In genomic region chr12:111469507-111469906, GRCm38 (mm10) we compare ENCODE assay signal across 9 mouse cellular contexts. TPM values are rescaled to one million over a fixed set of nuclear protein-coding genes. Genes with fewer than 3 reads are reported as not detected.
DNase-seq lines count a peak whose midpoint lies in the region; ATAC-seq and TF ChIP-seq lines count a peak whose summit lies in the region.
"Had no signal": no experiment of that assay in that cellular context is flagged by ENCODE, and none has a peak within 500 bp of the region (broad histone marks: within the 10 kb centered on the region; RNA-seq: fewer than 3 reads in every experiment).

No protein-coding gene starts in this region.

- DNase-seq in neural tube, embryonic 10.5 days (ENCODE audit: extremely low spot score, low spot score) = peak; percentile 71
- peak; percentile 60 for DNase-seq in cerebellum, adult 11 months
- DNase-seq in frontal cortex, adult 2 months (ENCODE audit: extremely low spot score in 1 of 2, low spot score in 1 of 2) = peak; percentile 17 to 83
- peak; percentile 75 for DNase-seq in kidney, adult 18-20 months
- peak; percentile 68 for DNase-seq in neural tube, embryonic 11.5 days (ENCODE audit: low spot score)
- DNase-seq in thymus, adult 2 months = peak; percentile 59

- H3K9me3 ChIP-seq in neural tube, embryonic 15.5 days (replicated peaks) = no peaks in the 10 kb centered on the region
- no peaks in the 10 kb centered on the region for H3K9me3 ChIP-seq in limb, embryonic 13.5 days
- no peaks in the 10 kb centered on the region for H3K9me3 ChIP-seq in neural tube, embryonic 11.5 days (ENCODE audit: control insufficient read depth, low read length)
- H3K9me3 ChIP-seq: neural tube, embryonic 13.5 days had no signal

- no peaks in the 10 kb centered on the region for H3K36me3 ChIP-seq in neural tube, embryonic 15.5 days
- no peaks in the 10 kb centered on the region for H3K36me3 ChIP-seq in limb, embryonic 13.5 days
- no peaks in the 10 kb centered on the region for H3K36me3 ChIP-seq in neural tube, embryonic 11.5 days (ENCODE audit: control insufficient read depth, insufficient read depth, low read length)
- no peaks in the 10 kb centered on the region for H3K36me3 ChIP-seq in thymus, adult 2 months (ENCODE audit: control insufficient read depth, insufficient read depth, low read length)
- H3K36me3 ChIP-seq: neural tube, embryonic 13.5 days had no signal

- H3K4me1 ChIP-seq in neural tube, embryonic 15.5 days = 0 out of 2 replicates have a peak, but pooled peaks cover 12% of the 10 kb centered on the region
- H3K4me1 ChIP-seq in limb, embryonic 13.5 days = peaks cover 2% of the 10 kb centered on the region; the same call in 1 of the 2 replicates
- H3K4me1 ChIP-seq in neural tube, embryonic 11.5 days (ENCODE audit: control insufficient read depth, insufficient read depth, low read length) = no peaks in the 10 kb centered on the region
- H3K4me1 ChIP-seq in thymus, adult 2 months (replicated peaks; ENCODE audit: control insufficient read depth, insufficient read depth, low read length) = peaks cover 9% of the 10 kb centered on the region

- TF ChIP-seq POLR2A in thymus, adult 2 months (IDR thresholded peaks at IDR 0.05; ENCODE audit: control insufficient read depth, extremely low read depth, insufficient read depth, low read length, poor library complexity) = no peak

- H3K4me3 ChIP-seq in neural tube, embryonic 15.5 days (replicated peaks) = no peak overlapping the region
- no peak overlapping the region for H3K4me3 ChIP-seq in limb, embryonic 13.5 days
- no peak overlapping the region for H3K4me3 ChIP-seq in neural tube, embryonic 11.5 days (ENCODE audit: low read depth, low read length)
- H3K4me3 ChIP-seq in thymus, adult 2 months (ENCODE audit: control insufficient read depth, insufficient read depth, low read length) = no peak overlapping the region
- H3K4me3 ChIP-seq: neural tube, embryonic 13.5 days had no signal

- H3K9ac ChIP-seq in neural tube, embryonic 15.5 days (replicated peaks) = no peak overlapping the region
- H3K9ac ChIP-seq in limb, embryonic 13.5 days = no peak overlapping the region
- H3K9ac ChIP-seq in neural tube, embryonic 11.5 days (ENCODE audit: low read length) = no peak overlapping the region
- H3K9ac ChIP-seq: neural tube, embryonic 13.5 days had no signal

- H3K27ac ChIP-seq in neural tube, embryonic 15.5 days (replicated peaks) = no peak overlapping the region
- H3K27ac ChIP-seq in limb, embryonic 13.5 days = no peak overlapping the region
- H3K27ac ChIP-seq in neural tube, embryonic 11.5 days (ENCODE audit: low read depth, low read length) = no peak overlapping the region
- H3K27ac ChIP-seq in thymus, adult 2 months (ENCODE audit: control insufficient read depth, insufficient read depth, low read length) = no peak overlapping the region
- H3K27ac ChIP-seq: neural tube, embryonic 13.5 days had no signal

- WGBS in neural tube, embryonic 15.5 days = 14% methylated on average over 8 of the region's 8 CpGs
- 9% methylated on average over 8 of the region's 8 CpGs for WGBS in limb, embryonic 13.5 days
- WGBS in neural tube, embryonic 11.5 days = 9% methylated on average over 8 of the region's 8 CpGs
- 10% methylated on average over 8 of the region's 8 CpGs for WGBS in thymus, adult 2 months

- H3K4me2 ChIP-seq in neural tube, embryonic 15.5 days = no peak overlapping the region
- no peak overlapping the region for H3K4me2 ChIP-seq in limb, embryonic 13.5 days (replicated peaks)
- no peak overlapping the region for H3K4me2 ChIP-seq in neural tube, embryonic 11.5 days (ENCODE audit: low read depth)
- H3K4me2 ChIP-seq: neural tube, embryonic 13.5 days had no signal

- peak; percentile 74; the same call in 1 of the 2 replicates for TF ChIP-seq CTCF in thymus, adult 2 months (IDR thresholded peaks at IDR 0.05; ENCODE audit: borderline replicate concordance, control insufficient read depth, extremely low read depth, insufficient read depth, low read length, poor library complexity)

- H3K27me3 ChIP-seq in neural tube, embryonic 15.5 days (replicated peaks) = peaks cover 4% of the 10 kb centered on the region
- H3K27me3 ChIP-seq in limb, embryonic 13.5 days = peaks cover 25% of the 10 kb centered on the region
- no peaks in the 10 kb centered on the region for H3K27me3 ChIP-seq in neural tube, embryonic 11.5 days (ENCODE audit: control insufficient read depth, insufficient read depth, low read length)
- no peaks in the 10 kb centered on the region for H3K27me3 ChIP-seq in thymus, adult 2 months (ENCODE audit: control insufficient read depth, insufficient read depth, low read length)

- ATAC-seq in neural tube, embryonic 15.5 days (ENCODE audit: low FRiP score) = no peak
- ATAC-seq in limb, embryonic 13.5 days (ENCODE audit: low FRiP score, low read depth) = peak; percentile 57; the same call in 1 of the 2 replicates
- no peak for ATAC-seq in neural tube, embryonic 11.5 days (ENCODE audit: insufficient read depth, low FRiP score, low TSS enrichment)

RNA-seq across cellular contexts. Expression of gene Gm266, which starts 16.1 kb away (rescaled TPM):
- polyA plus RNA-seq in neural tube, embryonic 15.5 days (2015; fragmentation: Nextera tagmentation; extraction: Ambion mirVana) = 2.9 and 12.0 TPM in 2 replicates
- 6.4 and 7.4 TPM in 2 replicates for polyA plus RNA-seq in frontal cortex, adult 2 months (2012; rRNA removed)
- polyA plus RNA-seq in limb, embryonic 13.5 days (2015; fragmentation: Nextera tagmentation; extraction: Ambion mirVana) = 9.0 and 9.1 TPM in 2 replicates
- 5.2 and 5.3 TPM in 2 replicates for polyA plus RNA-seq in neural tube, embryonic 11.5 days (2014; fragmentation: Nextera tagmentation; extraction: Ambion mirVana)
- 1.4 and 1.8 TPM in 2 replicates for polyA plus RNA-seq in thymus, adult 2 months (2012; rRNA removed)

RNA-seq across cellular contexts. Expression of gene Tnfaip2, which starts 27.2 kb away (rescaled TPM):
- 1.00 and 3.3 TPM in 2 replicates for polyA plus RNA-seq in neural tube, embryonic 15.5 days (2015; fragmentation: Nextera tagmentation; extraction: Ambion mirVana)
- polyA plus RNA-seq in frontal cortex, adult 2 months (2012; rRNA removed) = 1.0 and 1.5 TPM in 2 replicates
- 7.4 and 7.8 TPM in 2 replicates for polyA plus RNA-seq in limb, embryonic 13.5 days (2015; fragmentation: Nextera tagmentation; extraction: Ambion mirVana)
- 3.4 and 3.7 TPM in 2 replicates for polyA plus RNA-seq in neural tube, embryonic 11.5 days (2014; fragmentation: Nextera tagmentation; extraction: Ambion mirVana)
- 18.9 and 27.9 TPM in 2 replicates for polyA plus RNA-seq in thymus, adult 2 months (2012; rRNA removed)

RNA-seq across cellular contexts. Expression of gene Exoc3l4, which starts 52.7 kb away (rescaled TPM):
- 1.9 and 11.8 TPM in 2 replicates for polyA plus RNA-seq in neural tube, embryonic 15.5 days (2015; fragmentation: Nextera tagmentation; extraction: Ambion mirVana)
- 3.8 and 4.8 TPM in 2 replicates for polyA plus RNA-seq in frontal cortex, adult 2 months (2012; rRNA removed)
- polyA plus RNA-seq in limb, embryonic 13.5 days (2015; fragmentation: Nextera tagmentation; extraction: Ambion mirVana) = 6.6 and 6.9 TPM in 2 replicates
- polyA plus RNA-seq in neural tube, embryonic 11.5 days (2014; fragmentation: Nextera tagmentation; extraction: Ambion mirVana) = 5.3 and 6.6 TPM in 2 replicates
- 31.0 and 41.5 TPM in 2 replicates for polyA plus RNA-seq in thymus, adult 2 months (2012; rRNA removed)
